Mouse (Mus musculus): ENCODE data around the gene Bean1. TPM values are rescaled to one million over a fixed set of nuclear protein-coding genes. Genes with fewer than 3 reads are reported as not detected.

Gene Bean1
- polyA plus RNA-seq (2012; ENCODE audit: insufficient read depth, insufficient read length, low replicate concordance, missing spikeins) = not detected in 2 replicates

GRCm38 (mm10) chr8:104170118-104171049, at the start of gene Bean1:
Gene Bean1 (plus strand): TSS chr8:104170442.
- 0 out of 2 replicates have a peak, but pooled peaks have one; percentile 16 for TF ChIP-seq POLR2A (IDR thresholded peaks at IDR 0.05; ENCODE audit: insufficient read depth, low read depth, low read length)
- no peak for TF ChIP-seq CTCF (IDR thresholded peaks at IDR 0.05; ENCODE audit: insufficient read depth, low read depth, low read length)
- WGBS = 4% methylated on average over 87 of the region's 87 CpGs
- peak within 1 kb of the TSS; percentile 59 for H3K4me3 ChIP-seq (ENCODE audit: insufficient read depth, low read depth, low read length)
- H3K4me1 ChIP-seq (ENCODE audit: control insufficient read depth, insufficient read depth, low read length) = peaks cover 10% of the 10 kb centered on the region
- no peak within 1 kb of the TSS for H3K27ac ChIP-seq (ENCODE audit: insufficient read depth, low read depth, low read length)

- no peak overlapping the region for H3K4me3 ChIP-seq (ENCODE audit: insufficient read depth, low read depth, low read length)
- H3K27ac ChIP-seq (ENCODE audit: insufficient read depth, low read depth, low read length) = no peak overlapping the region
- WGBS = 81% methylated on average over 12 of the region's 12 CpGs
- TF ChIP-seq POLR2A (IDR thresholded peaks at IDR 0.05; ENCODE audit: insufficient read depth, low read depth, low read length) = no peak
- peaks cover 6% of the 10 kb centered on the region for H3K4me1 ChIP-seq (ENCODE audit: control insufficient read depth, insufficient read depth, low read length)
These were observed 48.4 kb upstream of the Bean1 start for GRCm38 (mm10) chr8:104121640-104122416.

- Histone ChIP-seq H3K4me3 (ENCODE audit: insufficient read depth, low read depth, low read length) (no peak overlapping the region), H3K4me1 (ENCODE audit: control insufficient read depth, insufficient read depth, low read length) (peaks cover 11% of the 10 kb centered on the region), H3K27ac (ENCODE audit: insufficient read depth, low read depth, low read length) (no peak overlapping the region)
- TF ChIP-seq CTCF (IDR thresholded peaks at IDR 0.05; ENCODE audit: insufficient read depth, low read depth, low read length) (no peak), POLR2A (IDR thresholded peaks at IDR 0.05; ENCODE audit: insufficient read depth, low read depth, low read length) (no peak)
- WGBS = 96% methylated on average over 2 of the region's 2 CpGs
These were observed 47.1 kb upstream of the Bean1 start for GRCm38 (mm10) chr8:104123080-104123657.

GRCm38 (mm10) chr8:104124534-104124933, 45.7 kb upstream of the Bean1 start:
- TF ChIP-seq CTCF (IDR thresholded peaks at IDR 0.05; ENCODE audit: insufficient read depth, low read depth, low read length) (no peak), POLR2A (IDR thresholded peaks at IDR 0.05; ENCODE audit: insufficient read depth, low read depth, low read length) (no peak)
- no peak overlapping the region for H3K27ac ChIP-seq (ENCODE audit: insufficient read depth, low read depth, low read length)
- peaks cover 12% of the 10 kb centered on the region for H3K4me1 ChIP-seq (ENCODE audit: control insufficient read depth, insufficient read depth, low read length)
- WGBS = 80% methylated on average over 5 of the region's 5 CpGs
- H3K4me3 ChIP-seq (ENCODE audit: insufficient read depth, low read depth, low read length) = no peak overlapping the region

GRCm38 (mm10) chr8:104127160-104127883, 42.9 kb upstream of the Bean1 start:
- 45% methylated on average over 4 of the region's 4 CpGs for WGBS
- peak overlapping the region; percentile 1; the same call in 1 of the 2 replicates for H3K27ac ChIP-seq (ENCODE audit: insufficient read depth, low read depth, low read length)
- no peak overlapping the region for H3K4me3 ChIP-seq (ENCODE audit: insufficient read depth, low read depth, low read length)
- peaks cover 12% of the 10 kb centered on the region for H3K4me1 ChIP-seq (ENCODE audit: control insufficient read depth, insufficient read depth, low read length)
- TF ChIP-seq CTCF (IDR thresholded peaks at IDR 0.05; ENCODE audit: insufficient read depth, low read depth, low read length) = no peak
- TF ChIP-seq POLR2A (IDR thresholded peaks at IDR 0.05; ENCODE audit: insufficient read depth, low read depth, low read length) = no peak

GRCm38 (mm10) chr8:104130916-104131315, 39.3 kb upstream of the Bean1 start:
- 96% methylated on average over 9 of the region's 9 CpGs for WGBS
- TF ChIP-seq CTCF (IDR thresholded peaks at IDR 0.05; ENCODE audit: insufficient read depth, low read depth, low read length) (no peak), POLR2A (IDR thresholded peaks at IDR 0.05; ENCODE audit: insufficient read depth, low read depth, low read length) (no peak)
- Histone ChIP-seq H3K4me3 (ENCODE audit: insufficient read depth, low read depth, low read length) (no peak overlapping the region), H3K4me1 (ENCODE audit: control insufficient read depth, insufficient read depth, low read length) (peaks cover 12% of the 10 kb centered on the region), H3K27ac (ENCODE audit: insufficient read depth, low read depth, low read length) (no peak overlapping the region)

GRCm38 (mm10) chr8:104131414-104131975, 38.7 kb upstream of the Bean1 start:
- no peak overlapping the region for H3K27ac ChIP-seq (ENCODE audit: insufficient read depth, low read depth, low read length)
- WGBS = 58% methylated on average over 7 of the region's 7 CpGs
- TF ChIP-seq CTCF (IDR thresholded peaks at IDR 0.05; ENCODE audit: insufficient read depth, low read depth, low read length) (no peak), POLR2A (IDR thresholded peaks at IDR 0.05; ENCODE audit: insufficient read depth, low read depth, low read length) (no peak)
- no peak overlapping the region for H3K4me3 ChIP-seq (ENCODE audit: insufficient read depth, low read depth, low read length)
- H3K4me1 ChIP-seq (ENCODE audit: control insufficient read depth, insufficient read depth, low read length) = peaks cover 9% of the 10 kb centered on the region

GRCm38 (mm10) chr8:104134521-104134920, 35.7 kb upstream of the Bean1 start:
- TF ChIP-seq POLR2A (IDR thresholded peaks at IDR 0.05; ENCODE audit: insufficient read depth, low read depth, low read length) (no peak), CTCF (IDR thresholded peaks at IDR 0.05; ENCODE audit: insufficient read depth, low read depth, low read length) (no peak)
- 96% methylated on average over 8 of the region's 8 CpGs for WGBS
- no peak overlapping the region for H3K27ac ChIP-seq (ENCODE audit: insufficient read depth, low read depth, low read length)

More at GRCm38 (mm10) chr8:104134521-104134920, 35.7 kb upstream of the Bean1 start:
- Histone ChIP-seq H3K4me1 (ENCODE audit: control insufficient read depth, insufficient read depth, low read length) (no peaks in the 10 kb centered on the region; the same call in 1 of the 2 replicates), H3K4me3 (ENCODE audit: insufficient read depth, low read depth, low read length) (no peak overlapping the region)
